Mouse (Mus musculus): Measurements from ENCODE around the gene Sirt7.

DNA sequence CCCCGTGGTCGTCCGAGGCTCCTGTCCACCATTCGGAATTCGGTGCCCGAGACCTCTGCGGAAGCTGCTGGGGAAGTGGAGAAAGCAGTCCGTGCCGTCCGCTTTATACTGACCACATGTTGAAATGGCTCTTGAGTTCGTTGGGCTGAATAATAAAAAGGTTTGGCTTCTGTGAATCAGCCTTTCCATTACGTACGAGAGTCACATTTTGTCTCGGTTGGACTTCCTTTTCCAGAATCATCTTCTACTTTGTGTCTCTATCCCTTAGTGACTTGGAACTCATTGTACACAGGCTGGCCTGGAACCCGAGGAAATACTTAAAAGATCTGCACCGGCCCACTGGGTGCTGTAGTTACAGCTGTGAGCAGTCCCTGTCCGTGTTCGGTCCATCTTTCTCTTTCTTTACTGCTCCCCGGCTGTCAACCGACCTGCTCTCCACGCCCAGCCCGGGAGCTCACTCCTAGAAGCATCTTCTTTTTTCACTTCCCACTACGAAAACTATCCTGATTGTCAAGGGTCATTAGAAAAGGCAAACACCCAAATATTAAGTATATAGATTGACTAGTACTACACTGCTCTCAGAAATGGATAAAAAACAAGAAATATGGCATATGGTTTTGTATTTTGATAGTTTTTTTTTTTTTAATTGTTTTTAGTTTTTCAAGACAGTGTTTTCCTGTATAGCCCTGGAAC, 51.3 kb downstream of the Sirt7 start:
- no peak for TF ChIP-seq CTCF (IDR thresholded peaks at IDR 0.05)
- no peak; the same call in 1 of the 2 replicates for TF ChIP-seq EP300 (IDR thresholded peaks at IDR 0.05; ENCODE audit: insufficient read depth, low read depth, low read length)
- TF ChIP-seq POLR2A (IDR thresholded peaks at IDR 0.05; ENCODE audit: insufficient read depth, low read depth, low read length), result no peak

Measured in heart, adult 2 months (tissue).